Comparison of ENCODE assay signal across 8 mouse cellular contexts in the genomic region with DNA sequence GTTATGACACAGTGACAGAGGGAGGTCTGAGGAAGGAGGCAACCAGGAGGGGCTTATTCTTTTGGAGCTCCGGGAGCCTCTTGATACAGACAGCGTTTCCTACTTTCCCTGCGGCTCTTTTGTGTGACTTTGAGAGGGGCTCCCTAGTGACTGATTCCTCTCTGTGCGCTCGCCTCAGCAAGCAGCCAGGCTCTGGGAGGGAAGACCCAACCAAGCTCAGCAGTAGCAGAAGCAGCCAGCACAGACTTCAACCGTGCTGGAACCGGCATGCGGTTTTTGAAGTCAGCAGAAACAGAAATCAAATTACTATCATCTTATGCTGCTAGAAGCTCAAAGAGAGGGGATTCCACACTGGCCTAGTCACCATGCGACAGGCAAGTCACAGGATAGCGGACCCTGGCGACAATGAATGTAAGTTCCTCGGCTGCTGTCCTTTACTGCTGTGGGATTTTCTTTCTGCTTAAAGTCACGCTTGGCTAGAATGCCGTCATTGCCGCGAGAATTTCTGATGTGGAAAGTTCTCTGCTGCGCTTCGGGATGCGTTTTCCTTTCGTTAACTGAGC. TPM values are rescaled to one million over a fixed set of nuclear protein-coding genes. Genes with fewer than 3 reads are reported as not detected.
DNase-seq lines count a peak whose midpoint lies in the region; ATAC-seq and TF ChIP-seq lines count a peak whose summit lies in the region.

A gene (plus strand): TSS at position 22 of the 563 bp plus-strand sequence.

- H3K9ac ChIP-seq in heart, embryonic 16.5 days (ENCODE audit: low read length), result peak within 1 kb of the TSS; percentile 63
- H3K9ac ChIP-seq in limb, embryonic 14.5 days (ENCODE audit: low read depth, low read length, severe bottlenecking), result peak within 1 kb of the TSS; percentile 46
- peak within 1 kb of the TSS; percentile 61 for H3K9ac ChIP-seq in neural tube, embryonic 13.5 days

- H3K9me3 ChIP-seq in heart, embryonic 16.5 days (replicated peaks; ENCODE audit: control insufficient read depth, low read length), result no peaks in the 10 kb centered on the region
- no peaks in the 10 kb centered on the region for H3K9me3 ChIP-seq in limb, embryonic 14.5 days (ENCODE audit: control insufficient read depth, low read length)
- no peaks in the 10 kb centered on the region for H3K9me3 ChIP-seq in neural tube, embryonic 13.5 days

- peak within 1 kb of the TSS; percentile 63 for H3K4me3 ChIP-seq in heart, embryonic 16.5 days (ENCODE audit: low read length)
- H3K4me3 ChIP-seq in limb, embryonic 14.5 days (replicated peaks; ENCODE audit: low read length), result peak within 1 kb of the TSS; percentile 29
- peak within 1 kb of the TSS; percentile 43 for H3K4me3 ChIP-seq in neural tube, embryonic 13.5 days

- no peaks in the 10 kb centered on the region for H3K27me3 ChIP-seq in heart, embryonic 16.5 days (ENCODE audit: control insufficient read depth, insufficient read depth, low read length)
- H3K27me3 ChIP-seq in limb, embryonic 14.5 days (ENCODE audit: control insufficient read depth, insufficient read depth, low read length), result peaks cover 18% of the 10 kb centered on the region
- peaks cover 29% of the 10 kb centered on the region for H3K27me3 ChIP-seq in neural tube, embryonic 13.5 days

- peak within 1 kb of the TSS; percentile 1; the same call in 1 of the 2 replicates for H3K27ac ChIP-seq in heart, embryonic 16.5 days (ENCODE audit: low read length)
- no peak within 1 kb of the TSS for H3K27ac ChIP-seq in limb, embryonic 14.5 days (replicated peaks; ENCODE audit: low read depth, low read length)
- H3K27ac ChIP-seq in neural tube, embryonic 13.5 days (replicated peaks), result 0 out of 2 replicates have a peak within 1 kb of the TSS, but pooled peaks have one; percentile 9

- WGBS in heart, embryonic 16.5 days, result under 1% methylated on average over 20 of the region's 20 CpGs
- 3% methylated on average over 20 of the region's 20 CpGs for WGBS in limb, embryonic 14.5 days
- under 1% methylated on average over 20 of the region's 20 CpGs for WGBS in neural tube, embryonic 13.5 days

- H3K4me2 ChIP-seq in heart, embryonic 16.5 days (ENCODE audit: low read depth, low read length), result peak within 1 kb of the TSS; percentile 80
- H3K4me2 ChIP-seq in limb, embryonic 14.5 days (replicated peaks; ENCODE audit: low read depth, low read length, severe bottlenecking), result peak within 1 kb of the TSS; percentile 71
- H3K4me2 ChIP-seq in neural tube, embryonic 13.5 days, result peak within 1 kb of the TSS; percentile 86

- no peak; the same call in 1 of the 2 replicates for ATAC-seq in heart, embryonic 16.5 days (replicated peaks; ENCODE audit: extremely low read depth, insufficient read depth, low FRiP score)
- ATAC-seq in limb, embryonic 14.5 days (ENCODE audit: low FRiP score, low read depth), result no peak; the same call in 1 of the 2 replicates
- peak; percentile 73 for ATAC-seq in neural tube, embryonic 13.5 days (ENCODE audit: low read depth)

- no peak for TF ChIP-seq POLR2A in limb, embryonic 14.5 days (IDR thresholded peaks at IDR 0.05; ENCODE audit: borderline replicate concordance, extremely low read depth, insufficient read depth, insufficient read length)

- peak; percentile 10 for DNase-seq in adrenal gland, postnatal 10 days
- no peak for DNase-seq in adrenal gland, adult 18-20 months (ENCODE audit: low spot score in 2 of 2)
- peak; percentile 24 to 47 for DNase-seq in right cerebral cortex, adult 2 months (ENCODE audit: low spot score in 2 of 2)
- DNase-seq in right cerebral cortex, postnatal 36 days (ENCODE audit: low spot score in 2 of 2), result no peak
- DNase-seq in limb, embryonic 14.5 days (ENCODE audit: low spot score), result peak; percentile 38
- DNase-seq in urinary bladder, postnatal 25 days (ENCODE audit: low spot score), result no peak

- H3K36me3 ChIP-seq in heart, embryonic 16.5 days (ENCODE audit: control insufficient read depth, insufficient read depth), result no peaks in the 10 kb centered on the region
- no peaks in the 10 kb centered on the region for H3K36me3 ChIP-seq in limb, embryonic 14.5 days (ENCODE audit: control insufficient read depth, insufficient read depth, low read length)
- H3K36me3 ChIP-seq in neural tube, embryonic 13.5 days, result no peaks in the 10 kb centered on the region

- H3K4me1 ChIP-seq in heart, embryonic 16.5 days (ENCODE audit: control insufficient read depth, insufficient read depth, low read length), result peaks cover 15% of the 10 kb centered on the region
- peaks cover 6% of the 10 kb centered on the region; the same call in 1 of the 2 replicates for H3K4me1 ChIP-seq in limb, embryonic 14.5 days (ENCODE audit: control insufficient read depth, insufficient read depth, low read length)
- peaks cover 27% of the 10 kb centered on the region for H3K4me1 ChIP-seq in neural tube, embryonic 13.5 days (replicated peaks)

RNA-seq across cellular contexts. Expression of the gene that starts here (rescaled TPM):
- under 1 TPM; 0.27 to 0.30 TPM for total RNA-seq in adrenal gland, postnatal 10 days (2021)
- under 1 TPM; 0.06 to 0.13 TPM for total RNA-seq in adrenal gland, adult 18-20 months (2021)
- 0.79 and 0.88 TPM in 2 replicates for polyA plus RNA-seq in heart, embryonic 16.5 days (2015; fragmentation: Nextera tagmentation; extraction: Ambion mirVana)
- 1.2 and 1.6 TPM in 2 replicates for polyA plus RNA-seq in limb, embryonic 14.5 days (2012; rRNA removed)
- 1.4 and 1.8 TPM in 2 replicates for polyA plus RNA-seq in limb, embryonic 14.5 days (2014; fragmentation: Nextera tagmentation; extraction: Ambion mirVana)
- polyA plus RNA-seq in neural tube, embryonic 13.5 days (2015; fragmentation: Nextera tagmentation; extraction: Ambion mirVana), result 1.1 and 1.9 TPM in 2 replicates

Comparison
In these comparisons a context has a peak if more than half of its experiments do, and no peak if none do; other contexts are left out.
1. DNase-seq: peak in right cerebral cortex, adult 2 months (2 of 2) and limb, embryonic 14.5 days (single experiment); none in adrenal gland, adult 18-20 months (0 of 2), right cerebral cortex, postnatal 36 days (0 of 2) and urinary bladder, postnatal 25 days (single experiment).
2. Peak in DNase-seq in adrenal gland, postnatal 10 days; RNA of the gene not detected or under 1 TPM.
3. Peak in every context shown above with its lines, with median percentiles within 50 percentile points of each other: H3K4me2 ChIP-seq, H3K4me3 ChIP-seq and H3K9ac ChIP-seq.